Mouse (Mus musculus): Measurements from ENCODE around the gene Armh4. TPM values are rescaled to one million over a fixed set of nuclear protein-coding genes. Genes with fewer than 3 reads are reported as not detected.

The Armh4 gene
- polyA plus RNA-seq, 1 experiment from 2014 or later: 53.9 TPM

Other genes with a start within 250 kb of the Armh4 start
- gene Olfr722, start 118.6 kb upstream of the Armh4 start, polyA plus RNA-seq (2016; fragmentation: Nextera tagmentation; extraction: Ambion mirVana): not detected in 2 replicates
- not detected in 2 replicates for gene Olfr723, start 148.4 kb upstream of the Armh4 start, polyA plus RNA-seq (2016; fragmentation: Nextera tagmentation; extraction: Ambion mirVana)
- not detected in 2 replicates for gene Olfr724, start 179.9 kb upstream of the Armh4 start, polyA plus RNA-seq (2016; fragmentation: Nextera tagmentation; extraction: Ambion mirVana)

Measured in midbrain, embryonic 12.5 days (tissue).